Mouse (Mus musculus) adrenal gland, adult (tissue): ENCODE data around the gene Kcnk13.
A peak's percentile ranks its signal among the peaks of the same experiment; 100 is the strongest.
"Not testable (repeated sequence)": the region's sequence is repeated elsewhere in the genome, so short reads cannot be mapped to it uniquely, and the experiment has no call there.

Experiments
- DNase-seq, 2 experiments: peaks; one replicate each; pipeline ENCODE4 v3.0.0; 2022 to 2023; ENCODE audit warnings: low spot score in 1 of 2; ENCODE audit not compliant: inconsistent age in 2 of 2

The Kcnk13 gene

GRCm38 (mm10) chr12:99965203-99966115, 1.2 kb downstream of the Kcnk13 start:
- DNase-seq, result peak; percentile 38 to 77

- peak in 1 of 2 experiments; percentile 44 for DNase-seq
Measured at GRCm38 (mm10) chr12:99966116-99966770, 1.9 kb downstream of the Kcnk13 start.

DNA sequence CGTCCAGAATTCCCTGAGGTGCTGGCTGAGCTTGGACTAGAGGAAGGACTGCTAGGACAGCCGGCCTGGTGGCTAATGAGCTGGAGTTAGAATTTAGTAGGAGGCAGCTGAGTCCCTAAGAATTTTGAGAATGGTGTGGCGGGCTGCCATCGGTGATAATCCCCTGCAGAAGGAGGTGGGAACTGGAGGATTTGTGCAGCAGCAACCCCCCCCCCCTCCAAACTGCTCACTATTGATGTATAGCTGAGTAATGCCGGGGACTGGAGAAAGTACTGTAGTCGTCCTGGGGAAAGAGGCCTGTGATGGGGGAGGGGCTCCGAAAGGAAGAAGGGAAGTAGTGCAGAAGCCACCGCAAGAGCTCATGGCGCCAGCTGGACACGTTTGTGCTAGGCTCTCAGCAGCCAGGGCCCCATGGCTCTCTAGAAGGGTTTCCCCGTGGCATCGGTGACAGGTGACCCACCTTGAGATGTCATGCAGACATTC, 2.6 kb downstream of the Kcnk13 start:
- peak in 1 of 2 experiments; percentile 31 for DNase-seq

GRCm38 (mm10) chr12:99969906-99970305, 5.6 kb downstream of the Kcnk13 start:
- DNase-seq, result no peak

GRCm38 (mm10) chr12:99971205-99971894, 7.1 kb downstream of the Kcnk13 start:
- not testable (repeated sequence) for DNase-seq

DNA sequence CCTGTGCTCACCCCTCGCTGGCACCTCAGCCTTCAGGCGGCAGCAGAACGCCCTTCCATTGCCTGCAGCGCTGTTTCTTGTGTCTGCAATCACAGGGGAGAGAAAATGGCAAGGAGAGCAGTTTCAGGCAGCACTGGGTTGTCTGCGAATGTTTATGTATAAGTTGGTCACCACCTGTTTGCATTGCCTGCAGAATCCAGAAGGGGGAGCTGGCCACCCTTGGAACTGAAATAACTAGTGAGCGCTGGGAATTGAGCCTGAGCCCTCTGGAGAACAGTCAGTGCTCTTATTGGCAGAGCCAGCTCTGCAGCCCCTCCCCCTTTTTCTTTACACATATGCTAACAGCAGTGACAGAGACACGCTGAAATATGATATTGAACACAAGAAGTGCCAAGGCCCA, 8.5 kb downstream of the Kcnk13 start:
- no peak for DNase-seq

GRCm38 (mm10) chr12:99973659-99974058, 9.4 kb downstream of the Kcnk13 start:
- DNase-seq, result no peak

DNA sequence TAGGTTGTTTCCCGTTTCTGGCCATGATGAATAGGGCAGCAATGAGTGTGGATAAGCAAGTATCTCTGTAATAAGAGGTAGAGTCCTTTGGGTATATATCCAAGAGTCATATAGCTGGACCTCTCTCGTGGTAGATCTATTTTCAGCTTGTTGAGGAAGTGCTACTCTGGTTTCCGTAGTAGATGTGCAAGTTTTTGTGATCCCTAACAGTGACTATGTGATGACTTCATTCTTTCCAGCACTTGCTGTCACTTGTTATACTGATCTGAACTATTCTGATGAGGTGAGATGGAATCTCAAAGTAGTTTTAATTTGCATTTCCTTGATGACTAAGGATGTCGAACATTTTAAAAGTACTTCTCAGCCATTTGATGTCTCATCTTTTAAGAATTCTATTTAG, 15.2 kb downstream of the Kcnk13 start:
- no peak for DNase-seq

GRCm38 (mm10) chr12:99986797-99987196, 22.5 kb downstream of the Kcnk13 start:
- no peak for DNase-seq

DNA sequence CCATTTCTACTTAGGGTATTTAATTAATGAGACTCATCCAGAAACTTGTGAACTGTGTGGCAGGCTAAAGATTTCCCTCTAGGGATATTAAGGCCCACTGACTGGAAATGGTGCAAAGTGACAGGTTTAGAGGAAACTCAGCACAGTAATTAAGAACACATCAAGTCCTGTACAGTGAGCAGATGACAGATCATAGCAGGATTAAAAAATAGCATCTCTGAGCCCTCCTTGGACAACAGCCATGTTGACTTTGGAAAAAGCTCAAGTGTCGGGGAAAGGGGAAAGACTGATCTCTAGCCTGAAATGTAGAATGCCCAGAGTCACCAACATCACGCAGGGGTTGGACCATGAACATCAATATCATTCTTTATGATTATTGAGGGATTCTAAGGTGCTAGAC, 23.8 kb downstream of the Kcnk13 start:
- DNase-seq, result peak in 1 of 2 experiments; percentile 45

GRCm38 (mm10) chr12:99992362-99992862, 28.1 kb downstream of the Kcnk13 start:
- no peak for DNase-seq

DNA sequence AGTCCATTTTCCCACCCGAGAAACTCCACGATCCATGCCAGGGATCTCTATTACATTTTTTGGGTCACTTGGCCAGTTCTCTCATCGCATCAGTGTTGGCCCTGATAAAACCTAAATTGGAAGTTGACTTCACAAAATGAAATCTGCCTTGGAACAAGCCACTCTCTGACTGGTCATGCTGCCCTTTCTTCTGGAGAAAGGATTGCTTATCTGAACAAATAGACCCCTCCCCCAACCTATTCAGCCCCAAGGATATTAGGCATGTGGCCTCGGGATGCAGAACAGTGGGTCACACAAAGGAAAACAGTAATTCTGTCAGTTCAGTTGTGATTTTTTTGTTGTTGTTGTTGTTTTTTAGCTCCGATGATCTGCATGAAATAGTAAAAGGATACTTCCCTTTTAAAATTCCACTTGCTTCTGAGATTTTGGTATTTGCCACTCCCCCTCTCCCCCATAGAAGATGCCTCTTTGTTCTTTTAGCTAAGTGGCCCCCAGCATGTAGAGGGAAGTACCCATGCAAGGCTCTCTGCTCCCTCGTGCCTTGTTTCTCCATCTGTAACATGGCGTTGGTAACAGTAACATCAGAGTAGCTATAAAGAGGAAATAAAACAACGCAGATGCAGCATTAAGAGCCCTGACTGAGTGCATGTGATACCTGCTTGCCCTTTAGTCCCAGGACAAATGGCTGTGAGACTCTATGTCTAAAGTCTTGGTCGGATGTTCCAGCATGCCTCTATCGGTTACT, 29.0 kb downstream of the Kcnk13 start:
- no peak for DNase-seq

DNA sequence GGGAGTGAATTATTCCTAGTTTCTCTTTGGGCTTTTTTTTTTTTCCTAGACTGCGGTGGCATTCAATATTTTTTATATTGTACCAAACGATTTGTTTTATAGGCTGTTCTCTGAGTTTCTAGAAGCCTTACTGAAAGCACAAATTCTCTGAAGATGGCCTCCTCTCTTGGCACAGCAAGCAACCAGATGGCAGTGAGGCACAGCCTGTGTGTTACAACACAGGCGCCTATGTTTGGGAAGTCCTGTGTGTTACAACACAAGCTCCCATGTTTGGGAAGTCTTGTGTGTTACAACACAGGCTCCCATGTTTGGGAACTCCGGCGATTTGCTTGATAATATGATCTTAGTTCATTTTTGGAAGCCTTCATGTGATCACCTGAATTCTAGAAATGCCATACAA, 31.7 kb downstream of the Kcnk13 start:
- DNase-seq, result no peak

DNA sequence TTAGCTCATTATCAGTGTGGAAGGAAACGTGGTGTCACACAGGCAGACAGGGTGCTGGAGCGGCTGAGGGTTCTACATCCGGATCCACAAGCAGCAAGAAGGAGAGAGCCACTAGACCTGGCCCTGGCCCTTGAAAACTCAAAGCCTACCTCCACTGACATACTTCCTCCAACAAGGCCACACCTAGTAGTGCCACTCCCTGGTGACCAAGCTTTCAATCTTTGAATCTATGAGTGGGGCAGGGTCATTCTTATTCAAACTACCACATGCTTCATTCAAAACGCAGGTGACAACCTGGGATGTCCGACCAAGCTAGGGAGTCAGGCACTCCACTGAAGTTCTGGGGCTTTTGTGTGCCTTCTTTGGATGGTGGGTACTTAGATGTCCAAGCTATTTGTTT, 35.4 kb downstream of the Kcnk13 start:
- no peak for DNase-seq

- DNase-seq, result no peak
Measured at GRCm38 (mm10) chr12:100000381-100000780, 36.1 kb downstream of the Kcnk13 start.

DNA sequence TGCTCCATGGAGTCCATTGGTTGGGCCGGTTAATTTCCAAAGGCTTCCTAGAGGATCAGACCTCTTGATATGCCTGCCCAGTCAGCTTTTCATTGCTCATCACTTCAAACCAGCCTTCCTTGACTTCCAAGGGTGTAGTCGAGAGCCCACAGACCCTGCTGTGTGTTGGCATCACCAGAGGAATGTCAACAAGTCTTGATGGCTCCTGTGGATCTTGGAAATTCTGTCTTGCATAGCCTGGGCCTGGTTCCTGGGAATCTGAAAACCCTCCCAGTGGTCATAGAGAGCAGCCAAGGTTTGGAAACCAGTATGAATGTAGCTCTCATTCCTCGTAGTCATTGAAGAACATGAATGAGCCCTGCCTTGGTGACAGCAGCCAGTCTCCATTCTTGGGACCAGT, 36.9 kb downstream of the Kcnk13 start:
- DNase-seq, result no peak

GRCm38 (mm10) chr12:100001910-100002309, 37.6 kb downstream of the Kcnk13 start:
- no peak for DNase-seq

- DNase-seq, result no peak
Measured at GRCm38 (mm10) chr12:100002914-100003587, 38.8 kb downstream of the Kcnk13 start.

GRCm38 (mm10) chr12:100005285-100005684, 41.0 kb downstream of the Kcnk13 start:
- no peak for DNase-seq

DNA sequence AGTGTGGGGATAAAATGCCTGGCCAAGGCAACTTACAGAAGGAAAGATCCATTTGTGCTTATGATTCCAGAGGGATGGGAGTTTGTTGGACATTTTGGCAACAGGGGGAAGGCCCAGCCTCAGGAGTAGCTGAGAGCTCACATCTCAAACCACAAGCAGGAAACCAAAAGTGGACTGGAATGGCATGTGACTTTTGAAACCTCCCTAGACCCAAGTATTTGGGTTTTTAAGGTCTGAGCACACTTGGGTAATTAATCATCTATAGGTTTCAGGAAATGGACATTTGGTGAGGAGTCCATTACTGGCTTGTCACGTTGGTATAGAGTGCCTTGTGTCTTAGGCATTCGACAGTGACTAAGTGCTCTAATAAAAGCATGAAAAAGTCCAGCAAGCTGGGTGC, 42.4 kb downstream of the Kcnk13 start:
- no peak for DNase-seq
